Mouse (Mus musculus): Measurements from ENCODE around the gene Ror2. TPM values are rescaled to one million over a fixed set of nuclear protein-coding genes. Genes with fewer than 3 reads are reported as not detected.

Ror2 gene
- polyA plus RNA-seq, 1 experiment from 2014 or later: 23.6 TPM

GRCm38 (mm10) chr13:53199262-53199661 is 86.7 kb downstream of the Ror2 start:
- WGBS: 94% methylated on average over 7 of the region's 7 CpGs
- Histone ChIP-seq H3K4me1 (peaks cover 85% of the 10 kb centered on the region), H3K4me3 (no peak overlapping the region), H3K36me3 (replicated peaks) (0 out of 2 replicates have a peak, but pooled peaks cover 3% of the 10 kb centered on the region), H3K9me3 (no peaks in the 10 kb centered on the region), H3K27ac (replicated peaks) (no peak overlapping the region), H3K27me3 (replicated peaks; ENCODE audit: low read depth, poor library complexity, severe bottlenecking) (no peaks in the 10 kb centered on the region)
- DNase-seq (ENCODE audit: low spot score): no peak

- peak overlapping the region; percentile 71 for H3K27ac ChIP-seq (replicated peaks)
- 67% methylated on average over 7 of the region's 7 CpGs for WGBS
- no peaks in the 10 kb centered on the region for H3K36me3 ChIP-seq (replicated peaks)
- peaks cover 84% of the 10 kb centered on the region for H3K4me1 ChIP-seq
- no peaks in the 10 kb centered on the region for H3K9me3 ChIP-seq
- DNase-seq (ENCODE audit: low spot score): no peak
- H3K27me3 ChIP-seq (replicated peaks; ENCODE audit: low read depth, poor library complexity, severe bottlenecking): no peaks in the 10 kb centered on the region
- no peak overlapping the region for H3K4me3 ChIP-seq
Observed at GRCm38 (mm10) chr13:53196690-53197089, 89.2 kb downstream of the Ror2 start.

- DNase-seq (ENCODE audit: low spot score): no peak
- WGBS: 84% methylated on average over 6 of the region's 6 CpGs
- Histone ChIP-seq H3K27me3 (replicated peaks; ENCODE audit: low read depth, poor library complexity, severe bottlenecking) (no peaks in the 10 kb centered on the region), H3K9me3 (no peaks in the 10 kb centered on the region), H3K4me3 (no peak overlapping the region), H3K27ac (replicated peaks) (peak overlapping the region; percentile 3; the same call in 1 of the 2 replicates), H3K4me1 (peaks cover 84% of the 10 kb centered on the region), H3K36me3 (replicated peaks) (no peaks in the 10 kb centered on the region)
Observed at GRCm38 (mm10) chr13:53195951-53196677, 89.8 kb downstream of the Ror2 start.

GRCm38 (mm10) chr13:53194306-53194705 is 91.6 kb downstream of the Ror2 start:
- no peak for DNase-seq (ENCODE audit: low spot score)
- Histone ChIP-seq H3K9me3 (no peaks in the 10 kb centered on the region), H3K27me3 (replicated peaks; ENCODE audit: low read depth, poor library complexity, severe bottlenecking) (no peaks in the 10 kb centered on the region), H3K4me1 (peaks cover 89% of the 10 kb centered on the region), H3K4me3 (no peak overlapping the region), H3K36me3 (replicated peaks) (no peaks in the 10 kb centered on the region), H3K27ac (replicated peaks) (peak overlapping the region; percentile 22)
- 89% methylated on average over 15 of the region's 15 CpGs for WGBS

GRCm38 (mm10) chr13:53193713-53194112 is 92.2 kb downstream of the Ror2 start:
- Histone ChIP-seq H3K4me1 (peaks cover 91% of the 10 kb centered on the region), H3K27ac (replicated peaks) (peak overlapping the region; percentile 22), H3K27me3 (replicated peaks; ENCODE audit: low read depth, poor library complexity, severe bottlenecking) (no peaks in the 10 kb centered on the region), H3K4me3 (no peak overlapping the region), H3K9me3 (no peaks in the 10 kb centered on the region), H3K36me3 (replicated peaks) (no peaks in the 10 kb centered on the region)
- WGBS: 56% methylated on average over 6 of the region's 6 CpGs
- no peak for DNase-seq (ENCODE audit: low spot score)

- Histone ChIP-seq H3K9me3 (no peaks in the 10 kb centered on the region), H3K27ac (replicated peaks) (no peak overlapping the region), H3K36me3 (replicated peaks) (0 out of 2 replicates have a peak, but pooled peaks cover 1% of the 10 kb centered on the region), H3K27me3 (replicated peaks; ENCODE audit: low read depth, poor library complexity, severe bottlenecking) (no peaks in the 10 kb centered on the region), H3K4me1 (peaks cover 87% of the 10 kb centered on the region), H3K4me3 (no peak overlapping the region)
- DNase-seq (ENCODE audit: low spot score): no peak
- 88% methylated on average over 6 of the region's 6 CpGs for WGBS
Observed at GRCm38 (mm10) chr13:53192286-53192685, 93.6 kb downstream of the Ror2 start.

GRCm38 (mm10) chr13:53191657-53192056 is 94.3 kb downstream of the Ror2 start:
- Histone ChIP-seq H3K4me3 (no peak overlapping the region), H3K27ac (replicated peaks) (no peak overlapping the region), H3K9me3 (no peaks in the 10 kb centered on the region), H3K36me3 (replicated peaks) (0 out of 2 replicates have a peak, but pooled peaks cover 7% of the 10 kb centered on the region), H3K27me3 (replicated peaks; ENCODE audit: low read depth, poor library complexity, severe bottlenecking) (no peaks in the 10 kb centered on the region), H3K4me1 (peaks cover 87% of the 10 kb centered on the region)
- WGBS: 64% methylated on average over 7 of the region's 7 CpGs
- DNase-seq (ENCODE audit: low spot score): no peak

- Histone ChIP-seq H3K4me1 (peaks cover 67% of the 10 kb centered on the region), H3K27ac (replicated peaks) (no peak overlapping the region), H3K36me3 (replicated peaks) (peaks cover 14% of the 10 kb centered on the region; the same call in 1 of the 2 replicates), H3K9me3 (0 out of 2 replicates have a peak, but pooled peaks cover 3% of the 10 kb centered on the region), H3K4me3 (no peak overlapping the region), H3K27me3 (replicated peaks; ENCODE audit: low read depth, poor library complexity, severe bottlenecking) (no peaks in the 10 kb centered on the region)
- DNase-seq (ENCODE audit: low spot score): no peak
- WGBS: 79% methylated on average over 10 of the region's 10 CpGs
Observed at GRCm38 (mm10) chr13:53188935-53189334, 97.0 kb downstream of the Ror2 start.

GRCm38 (mm10) chr13:53184858-53185257 is 101.1 kb downstream of the Ror2 start:
- 73% methylated on average over 1 of the region's 1 CpGs for WGBS
- Histone ChIP-seq H3K4me1 (peaks cover 74% of the 10 kb centered on the region), H3K36me3 (replicated peaks) (peaks cover 14% of the 10 kb centered on the region; the same call in 1 of the 2 replicates), H3K4me3 (no peak overlapping the region), H3K9me3 (0 out of 2 replicates have a peak, but pooled peaks cover 3% of the 10 kb centered on the region), H3K27me3 (replicated peaks; ENCODE audit: low read depth, poor library complexity, severe bottlenecking) (no peaks in the 10 kb centered on the region), H3K27ac (replicated peaks) (no peak overlapping the region)
- DNase-seq (ENCODE audit: low spot score): no peak

GRCm38 (mm10) chr13:53184149-53184548 is 101.8 kb downstream of the Ror2 start:
- H3K9me3 ChIP-seq: 0 out of 2 replicates have a peak, but pooled peaks cover 3% of the 10 kb centered on the region
- WGBS: 40% methylated on average over 5 of the region's 5 CpGs
- H3K27ac ChIP-seq (replicated peaks): peak overlapping the region; percentile 82
- H3K4me1 ChIP-seq: peaks cover 74% of the 10 kb centered on the region
- H3K27me3 ChIP-seq (replicated peaks; ENCODE audit: low read depth, poor library complexity, severe bottlenecking): no peaks in the 10 kb centered on the region
- H3K4me3 ChIP-seq: peak overlapping the region; percentile 26; the same call in 1 of the 2 replicates
- H3K36me3 ChIP-seq (replicated peaks): peaks cover 14% of the 10 kb centered on the region; the same call in 1 of the 2 replicates
- DNase-seq (ENCODE audit: low spot score): no peak

GRCm38 (mm10) chr13:53183161-53183577 is 102.8 kb downstream of the Ror2 start:
- Histone ChIP-seq H3K36me3 (replicated peaks) (peaks cover 14% of the 10 kb centered on the region; the same call in 1 of the 2 replicates), H3K9me3 (0 out of 2 replicates have a peak, but pooled peaks cover 3% of the 10 kb centered on the region), H3K27ac (replicated peaks) (peak overlapping the region; percentile 82), H3K4me1 (peaks cover 74% of the 10 kb centered on the region), H3K27me3 (replicated peaks; ENCODE audit: low read depth, poor library complexity, severe bottlenecking) (no peaks in the 10 kb centered on the region), H3K4me3 (peak overlapping the region; percentile 26; the same call in 1 of the 2 replicates)
- 30% methylated on average over 8 of the region's 8 CpGs for WGBS
- peak; percentile 88 for DNase-seq (ENCODE audit: low spot score)

- H3K4me3 ChIP-seq: peak overlapping the region; percentile 37
- no peaks in the 10 kb centered on the region for H3K27me3 ChIP-seq (replicated peaks; ENCODE audit: low read depth, poor library complexity, severe bottlenecking)
- peak overlapping the region; percentile 78 for H3K27ac ChIP-seq (replicated peaks)
- H3K36me3 ChIP-seq (replicated peaks): no peaks in the 10 kb centered on the region
- WGBS: 5% methylated on average over 13 of the region's 13 CpGs
- peak; percentile 86 for DNase-seq (ENCODE audit: low spot score)
- peaks cover 90% of the 10 kb centered on the region for H3K4me1 ChIP-seq
- no peaks in the 10 kb centered on the region for H3K9me3 ChIP-seq
Observed at GRCm38 (mm10) chr13:53178594-53178993, 107.3 kb downstream of the Ror2 start.

GRCm38 (mm10) chr13:53178171-53178570 is 107.8 kb downstream of the Ror2 start:
- H3K9me3 ChIP-seq: no peaks in the 10 kb centered on the region
- H3K4me3 ChIP-seq: peak overlapping the region; percentile 37
- 38% methylated on average over 4 of the region's 4 CpGs for WGBS
- no peaks in the 10 kb centered on the region for H3K36me3 ChIP-seq (replicated peaks)
- peak overlapping the region; percentile 78 for H3K27ac ChIP-seq (replicated peaks)
- H3K27me3 ChIP-seq (replicated peaks; ENCODE audit: low read depth, poor library complexity, severe bottlenecking): no peaks in the 10 kb centered on the region
- no peak for DNase-seq (ENCODE audit: low spot score)
- peaks cover 86% of the 10 kb centered on the region for H3K4me1 ChIP-seq

Measured in embryonic facial prominence, embryonic 10.5 days (tissue).